27 mouse cellular contexts compared by ENCODE assay signal in the genomic region with DNA sequence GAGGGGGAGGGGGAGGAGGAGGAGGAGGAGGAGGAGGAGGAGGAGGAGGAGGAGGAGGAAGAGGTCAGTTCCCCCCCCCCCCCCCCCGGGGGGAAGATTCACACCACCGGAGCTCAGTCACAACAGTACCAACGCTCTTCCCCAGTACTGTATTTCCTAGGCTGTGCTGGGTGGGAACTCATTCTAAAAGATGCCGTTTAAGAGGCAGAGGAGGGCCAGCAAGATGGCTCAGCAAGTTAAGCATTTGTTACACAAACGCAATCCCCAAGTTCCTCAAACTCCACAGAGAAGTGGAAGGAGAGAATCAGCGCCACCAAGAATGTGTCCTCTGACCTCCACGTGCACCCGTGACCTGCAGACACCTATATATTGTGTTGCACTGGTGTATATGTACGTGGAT. TPM values are rescaled to one million over a fixed set of nuclear protein-coding genes. Genes with fewer than 3 reads are reported as not detected.
"Had no signal": no experiment of that assay in that cellular context is flagged by ENCODE, and none has a peak within 500 bp of the region (broad histone marks: within the 10 kb centered on the region; RNA-seq: fewer than 3 reads in every experiment).

No protein-coding gene starts in this region.

- H3K4me2 ChIP-seq: liver, embryonic 15.5 days; lung, embryonic 15.5 days; midbrain, embryonic 11.5 days; midbrain, embryonic 13.5 days; midbrain, embryonic 15.5 days; neural tube, embryonic 13.5 days; neural tube, embryonic 15.5 days had no signal

- H3K4me3 ChIP-seq: liver, embryonic 15.5 days; lung, embryonic 15.5 days; megakaryocyte, embryonic 14.5 days; midbrain, embryonic 13.5 days; midbrain, embryonic 15.5 days; myocyte; neural tube, embryonic 13.5 days; neural tube, embryonic 15.5 days had no signal

- H3K9me3 ChIP-seq: liver, embryonic 15.5 days; lung, embryonic 15.5 days; midbrain, embryonic 13.5 days; midbrain, embryonic 15.5 days; neural tube, embryonic 13.5 days; neural tube, embryonic 15.5 days had no signal

- H3K27ac ChIP-seq: liver, embryonic 15.5 days; lung, embryonic 15.5 days; macrophage; midbrain, embryonic 13.5 days; midbrain, embryonic 15.5 days; neural tube, embryonic 13.5 days; neural tube, embryonic 15.5 days had no signal

- DNase-seq: liver, postnatal 0 days; lung, adult 2 months; lung, postnatal 14 days; lung, postnatal 36 days; retina, postnatal 1 day; right cerebral cortex, adult 18-20 months; right cerebral cortex, postnatal 25 days; right cerebral cortex, postnatal 4 days; spleen, adult 18-20 months; thymus, adult 2 months; thymus, postnatal 25 days; thymus, postnatal 4 days had no signal

- H3K4me1 ChIP-seq: liver, embryonic 15.5 days; lung, embryonic 15.5 days; midbrain, embryonic 13.5 days; midbrain, embryonic 15.5 days; neural tube, embryonic 13.5 days; neural tube, embryonic 15.5 days had no signal

- H3K36me3 ChIP-seq: liver, embryonic 15.5 days; lung, embryonic 15.5 days; midbrain, embryonic 13.5 days; midbrain, embryonic 15.5 days; neural tube, embryonic 13.5 days; neural tube, embryonic 15.5 days had no signal

- H3K27me3 ChIP-seq: liver, embryonic 15.5 days; lung, embryonic 15.5 days; midbrain, embryonic 13.5 days; midbrain, embryonic 15.5 days; neural tube, embryonic 13.5 days; neural tube, embryonic 15.5 days had no signal

- H3K9ac ChIP-seq: liver, embryonic 15.5 days; liver, postnatal 0 days; lung, embryonic 15.5 days; midbrain, embryonic 13.5 days; midbrain, embryonic 15.5 days; neural tube, embryonic 13.5 days; neural tube, embryonic 15.5 days had no signal

- ATAC-seq: liver, postnatal 0 days; lung, postnatal 0 days; midbrain, embryonic 13.5 days; midbrain, embryonic 15.5 days had no signal

RNA-seq across cellular contexts. Expression of a gene that starts 8.1 kb away (rescaled TPM):
- total RNA-seq: midbrain, postnatal 0 days had no signal
- polyA plus RNA-seq: macrophage; midbrain, embryonic 13.5 days; midbrain, embryonic 15.5 days had no signal

RNA-seq across cellular contexts. Expression of a gene that starts 57.6 kb away (rescaled TPM):
- total RNA-seq: midbrain, postnatal 0 days had no signal
- polyA plus RNA-seq: lung, adult 2 months; macrophage; midbrain, embryonic 11.5 days; midbrain, embryonic 13.5 days; midbrain, postnatal 0 days; myocyte; neural tube, embryonic 11.5 days; small intestine, adult 2 months; thymus, adult 2 months; urinary bladder, adult 2 months had no signal
